Mouse (Mus musculus): ENCODE results near the gene Aldh2. TPM values are rescaled to one million over a fixed set of nuclear protein-coding genes. Genes with fewer than 3 reads are reported as not detected.
A peak's percentile ranks its signal among the peaks of the same experiment; 100 is the strongest.
"Not testable (repeated sequence)": the region's sequence is repeated elsewhere in the genome, so short reads cannot be mapped to it uniquely, and the experiment has no call there.

The Aldh2 gene
- polyA plus RNA-seq (2017; shearing (Covaris generic)): 10 to 100 TPM in 1 of 2 experiments, 1 to 10 TPM in 1; 7.1 to 11.2 TPM

- ATAC-seq: peak; percentile 81
These were observed at the start of gene Aldh2 for GRCm38 (mm10) chr5:121593451-121594401. Gene Aldh2 (minus strand): TSS chr5:121593824.

- no peak for ATAC-seq
These were observed 46.0 kb upstream of the Aldh2 start for GRCm38 (mm10) chr5:121639601-121640000.

DNA sequence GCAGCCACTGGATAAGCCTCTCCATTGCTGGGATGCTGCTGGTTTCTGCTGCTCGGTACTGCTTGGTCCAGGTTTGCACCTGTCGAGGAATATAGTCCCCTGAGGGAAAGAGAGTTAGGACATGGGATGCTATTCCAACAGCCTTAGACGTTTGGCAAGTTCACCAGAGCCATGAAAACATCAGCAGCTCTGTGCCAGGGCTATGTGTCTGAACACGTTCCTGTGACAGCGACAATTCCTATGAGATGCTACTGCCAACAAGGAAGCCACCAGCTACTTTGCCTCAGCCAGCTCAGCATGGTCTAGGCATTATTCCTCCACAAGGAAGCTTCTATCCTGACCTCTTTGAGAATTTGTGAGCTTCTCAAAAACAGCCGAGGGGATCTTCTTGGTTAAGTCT lies 43.7 kb upstream of the Aldh2 start:
- ATAC-seq: no peak

DNA sequence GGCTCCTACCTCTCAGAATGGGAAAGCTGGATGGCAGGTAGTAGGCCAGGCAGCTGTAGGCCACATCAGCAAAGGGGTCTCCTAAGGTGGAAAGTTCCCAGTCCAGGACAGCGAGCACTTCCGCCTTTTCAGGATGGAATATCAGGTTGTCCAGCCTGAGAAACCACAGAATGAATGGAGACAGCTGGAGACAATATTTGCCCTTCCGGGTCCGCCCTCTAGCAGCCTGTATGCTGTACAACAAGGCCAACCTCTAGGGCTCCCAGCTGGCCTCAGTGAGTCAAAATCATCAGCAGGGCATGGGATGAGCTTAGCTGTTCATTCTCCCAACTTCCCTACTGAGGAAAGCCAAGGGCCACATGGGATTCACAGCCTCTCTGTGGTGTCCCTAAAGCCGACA lies 41.0 kb upstream of the Aldh2 start:
- no peak for ATAC-seq

- no peak for ATAC-seq
These were observed 39.2 kb upstream of the Aldh2 start for GRCm38 (mm10) chr5:121632804-121633203.

GRCm38 (mm10) chr5:121631106-121631647 lies 37.6 kb upstream of the Aldh2 start:
- not testable (repeated sequence) for ATAC-seq

DNA sequence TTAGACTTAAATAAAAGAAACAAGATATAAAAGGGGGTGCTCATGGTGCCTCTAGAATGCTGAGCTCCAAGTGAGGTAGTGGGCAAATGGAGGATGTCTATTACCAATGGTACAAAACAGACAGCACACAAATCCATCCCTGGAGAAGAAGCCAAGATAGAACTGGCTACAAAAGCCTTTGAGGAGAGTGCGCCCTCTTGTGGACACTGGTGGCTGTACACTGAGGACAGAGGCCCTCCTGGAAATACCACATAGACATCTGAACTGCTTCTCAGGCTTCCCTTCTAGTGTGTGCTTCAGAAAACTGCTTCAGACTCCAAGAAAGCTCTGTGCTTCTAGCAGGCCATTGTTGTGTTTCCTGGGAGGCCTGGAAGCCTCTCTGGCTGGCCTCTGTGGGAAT lies 34.2 kb upstream of the Aldh2 start:
- ATAC-seq: no peak

DNA sequence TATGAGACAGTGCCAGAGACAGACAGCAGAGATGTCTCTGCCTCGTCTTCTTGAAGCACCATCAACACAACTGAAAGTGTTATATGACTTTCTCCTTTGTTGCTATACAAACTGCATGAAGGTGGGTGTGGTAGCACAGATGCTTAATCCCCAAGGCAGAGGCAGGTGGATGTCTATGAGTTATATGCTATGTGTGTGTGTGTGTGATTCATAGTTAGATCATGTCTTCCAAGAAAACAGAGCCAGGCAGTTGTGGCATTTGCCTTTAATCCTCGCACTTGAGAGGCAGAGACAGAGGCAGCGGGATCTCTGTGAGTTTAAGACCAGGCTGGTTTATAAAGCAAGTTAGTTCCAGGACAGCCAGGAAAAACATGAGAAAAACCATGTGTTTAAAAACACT lies 29.6 kb upstream of the Aldh2 start:
- no peak for ATAC-seq

DNA sequence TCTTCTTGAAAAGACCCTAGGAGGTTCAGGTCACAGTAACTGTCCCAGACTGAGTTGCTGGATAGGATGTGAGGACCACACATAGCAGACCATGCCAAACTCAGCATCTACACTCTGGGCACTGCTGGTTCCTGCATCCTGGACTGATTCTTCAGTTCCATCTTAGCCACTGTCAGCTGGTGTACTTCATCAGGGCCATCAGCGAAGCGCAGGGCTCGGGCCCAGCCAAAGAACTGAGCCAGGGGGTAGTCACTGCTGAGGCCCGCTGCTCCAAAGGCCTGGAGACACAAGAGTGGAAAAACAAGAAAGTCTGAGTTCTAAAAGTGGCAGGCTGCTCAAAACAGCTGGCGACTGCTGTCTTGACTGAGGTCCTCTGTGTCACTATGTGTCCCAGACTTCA lies 27.5 kb upstream of the Aldh2 start:
- ATAC-seq: no peak

- ATAC-seq: peak; percentile 60
These were observed 25.2 kb upstream of the Aldh2 start, which contains the start of gene Acad12 for GRCm38 (mm10) chr5:121618592-121619513. Gene Acad12 (minus strand): TSS chr5:121618938.

- ATAC-seq: not testable (repeated sequence)
These were observed 21.3 kb upstream of the Aldh2 start for GRCm38 (mm10) chr5:121614921-121615320.

- ATAC-seq: no peak
These were observed 18.4 kb upstream of the Aldh2 start for GRCm38 (mm10) chr5:121612036-121612435.

DNA sequence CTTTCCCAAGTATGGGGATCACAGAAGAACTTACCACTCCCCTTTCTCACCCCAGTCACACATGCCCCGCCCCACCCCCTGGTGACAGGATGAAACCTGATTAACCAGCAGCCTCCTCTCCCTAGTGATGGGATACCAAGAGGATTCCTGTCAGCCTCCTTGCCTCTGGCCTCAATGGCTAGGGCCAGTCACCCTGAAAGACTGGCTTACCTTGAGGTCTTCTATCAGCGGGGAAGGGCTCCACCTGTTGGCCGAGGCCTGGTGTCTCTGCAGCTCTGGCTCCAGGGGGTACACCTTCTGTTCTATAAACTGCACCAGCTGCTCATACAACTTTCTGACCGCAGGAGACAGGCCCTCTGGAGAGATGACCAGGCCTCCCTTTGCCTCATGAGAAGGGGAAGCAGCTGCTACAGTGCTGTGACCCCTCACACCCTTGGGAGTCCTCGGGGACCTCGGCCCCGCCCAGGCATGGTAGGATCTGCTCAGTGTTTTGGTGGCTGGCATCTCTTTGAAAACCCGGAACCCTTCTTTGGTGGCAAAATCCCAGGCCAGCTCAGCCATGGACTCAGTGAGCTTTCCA lies 16.0 kb upstream of the Aldh2 start:
- not testable (repeated sequence) for ATAC-seq

DNA sequence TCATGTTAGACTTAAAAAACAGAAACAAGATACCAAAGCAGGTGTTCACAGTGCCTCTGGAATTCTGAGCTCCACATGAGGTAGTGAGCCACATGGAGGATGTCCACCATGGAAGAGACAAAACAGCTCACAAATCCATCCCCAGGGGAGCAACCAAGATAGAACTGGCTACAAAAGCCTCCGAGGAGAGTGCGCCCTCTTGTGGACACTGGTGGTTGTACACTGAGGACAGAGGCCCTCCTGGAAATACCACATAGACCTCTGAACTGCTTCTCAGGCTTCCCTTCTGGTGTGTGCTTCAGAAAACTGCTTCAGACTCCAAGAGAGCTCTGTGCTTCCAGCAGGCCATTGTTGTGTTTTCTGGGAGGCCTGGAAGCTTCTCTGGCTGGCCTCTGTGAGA lies 12.5 kb upstream of the Aldh2 start:
- ATAC-seq: no peak

DNA sequence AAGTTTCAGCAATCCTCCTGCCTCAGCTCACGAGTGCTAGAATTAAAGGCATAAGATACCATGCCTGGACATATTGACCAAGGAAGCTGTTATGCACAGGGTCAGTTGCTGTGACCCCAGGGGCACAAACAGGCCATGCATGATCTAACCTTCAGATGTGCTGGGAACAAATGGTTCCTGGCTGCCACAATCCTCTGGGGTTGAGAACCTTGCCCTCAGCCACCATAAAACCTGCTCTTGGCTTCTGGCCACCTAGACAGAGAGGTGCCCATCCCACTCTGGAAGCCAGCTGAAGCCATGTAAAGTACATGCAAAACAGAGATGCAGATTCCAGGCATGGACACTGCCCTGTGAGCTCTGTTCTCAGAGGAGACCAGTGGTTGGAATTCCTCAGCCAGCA lies 10.2 kb upstream of the Aldh2 start:
- ATAC-seq: not testable (repeated sequence)

GRCm38 (mm10) chr5:121601547-121602299 lies 8.1 kb upstream of the Aldh2 start:
- peak; percentile 68 for ATAC-seq

- no peak for ATAC-seq
These were observed 5.4 kb upstream of the Aldh2 start for GRCm38 (mm10) chr5:121598871-121599610.

DNA sequence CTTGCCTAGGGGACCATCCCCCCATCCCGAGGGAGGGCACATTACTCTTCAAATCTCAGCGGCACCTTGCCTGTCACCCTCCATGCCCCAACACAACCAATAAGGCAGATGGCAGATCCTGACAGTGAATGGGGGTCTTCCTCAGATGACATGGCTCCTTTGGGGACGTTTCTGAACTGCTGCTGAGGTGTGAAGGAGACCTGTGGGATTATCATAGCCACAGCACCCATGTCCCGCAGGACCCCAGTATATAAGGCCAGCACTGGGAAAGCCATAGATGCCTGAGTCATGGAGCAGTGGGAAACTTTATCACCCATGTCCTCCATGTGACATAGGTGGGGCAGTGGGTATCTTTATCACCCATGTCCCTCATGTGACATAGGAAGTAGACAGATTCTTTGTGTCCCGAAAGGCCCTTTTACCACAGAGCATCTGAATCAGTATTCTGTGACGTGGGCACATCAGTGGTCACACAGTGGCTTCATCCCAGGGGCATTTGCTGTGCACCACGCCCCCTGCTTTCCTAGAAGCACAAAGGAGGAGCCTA lies 4.4 kb upstream of the Aldh2 start:
- no peak for ATAC-seq

- no peak for ATAC-seq
These were observed 3.7 kb upstream of the Aldh2 start for GRCm38 (mm10) chr5:121597332-121597731.

GRCm38 (mm10) chr5:121596226-121596625 lies 2.6 kb upstream of the Aldh2 start:
- ATAC-seq: no peak

DNA sequence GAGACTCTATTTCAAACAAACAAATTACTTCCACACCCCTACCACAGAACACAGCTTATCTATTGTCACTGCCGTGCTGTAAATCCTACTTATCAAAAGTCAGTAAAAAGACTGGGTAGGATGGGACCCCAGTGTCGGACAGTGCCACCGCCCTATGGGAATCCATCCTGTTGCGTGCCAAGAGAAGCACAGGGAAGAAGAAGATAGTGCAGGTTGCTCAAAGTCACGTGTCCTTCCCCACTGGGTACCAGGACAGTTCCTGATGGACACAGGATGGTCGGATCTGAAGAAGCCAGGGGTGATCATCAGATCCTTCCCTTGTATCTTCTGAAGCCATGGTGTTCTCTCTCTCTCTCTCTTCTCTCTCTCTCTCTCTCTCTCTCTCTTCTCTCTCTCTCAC lies 2.1 kb upstream of the Aldh2 start:
- no peak for ATAC-seq
